Mouse (Mus musculus): ENCODE data around the gene Dhx37. TPM values are rescaled to one million over a fixed set of nuclear protein-coding genes. Genes with fewer than 3 reads are reported as not detected.

Dhx37 gene
- 4.3 and 5.9 TPM in 2 replicates for polyA plus RNA-seq (2015; fragmentation: Nextera tagmentation; extraction: Ambion mirVana)

DNA sequence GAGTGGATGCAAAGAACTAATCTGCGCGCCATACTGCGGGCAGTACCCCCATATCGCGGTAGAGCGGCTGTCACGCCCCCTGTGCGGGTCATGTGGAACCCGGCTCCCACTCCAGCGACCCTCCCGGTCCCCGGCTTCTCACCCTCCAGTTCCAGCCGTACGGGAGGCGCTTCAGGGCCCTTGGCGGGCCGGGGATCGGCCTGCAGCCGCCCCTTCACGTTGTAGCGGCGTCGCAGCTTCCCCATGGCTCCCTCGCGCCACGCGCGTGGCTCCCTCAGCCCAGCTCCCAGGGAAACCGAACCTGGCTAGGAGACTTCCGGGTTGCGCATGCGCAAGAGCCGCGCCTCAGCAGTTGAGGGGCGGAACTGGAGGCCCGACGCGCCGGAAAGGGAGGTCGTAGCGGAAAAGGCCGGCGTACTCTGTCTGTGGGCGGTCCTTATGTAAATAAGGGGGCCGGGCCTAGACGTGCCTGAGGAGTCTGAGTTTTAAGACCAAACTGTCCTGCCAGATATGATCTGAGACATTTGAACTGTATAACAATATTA lies at the start of gene Dhx37:
Gene Dhx37 (minus strand): TSS at position 329 of the 545 bp plus-strand sequence.
- no peak for TF ChIP-seq CTCF (IDR thresholded peaks at IDR 0.05)
- TF ChIP-seq EP300 (IDR thresholded peaks at IDR 0.05) = no peak
- ATAC-seq (peak; percentile 98), DNase-seq (ENCODE audit: low spot score) (peak; percentile 99)
- H3K9me3 ChIP-seq (ENCODE audit: low read length) = no peaks in the 10 kb centered on the region
- H3K4me1 ChIP-seq (ENCODE audit: insufficient read depth, low read depth, low read length) = peaks cover 9% of the 10 kb centered on the region; the same call in 1 of the 2 replicates
- under 1% methylated on average over 46 of the region's 46 CpGs for WGBS
- no peaks in the 10 kb centered on the region; the same call in none of the 2 replicates for H3K36me3 ChIP-seq (ENCODE audit: insufficient read depth, low read length)
- H3K4me3 ChIP-seq (ENCODE audit: low read depth, low read length) = peak within 1 kb of the TSS; percentile 69
- peak within 1 kb of the TSS; percentile 99 for H3K4me2 ChIP-seq (replicated peaks; ENCODE audit: low read depth, low read length)
- H3K27ac ChIP-seq (ENCODE audit: low read length) = peak within 1 kb of the TSS; percentile 51; the same call in 1 of the 2 replicates
- H3K27me3 ChIP-seq (replicated peaks; ENCODE audit: insufficient read depth, low read length) = no peaks in the 10 kb centered on the region
- H3K9ac ChIP-seq (replicated peaks; ENCODE audit: low read depth) = peak within 1 kb of the TSS; percentile 78

GRCm38 (mm10) chr5:125482474-125482873 lies 48.6 kb upstream of the Dhx37 start:
- H3K9ac ChIP-seq (replicated peaks; ENCODE audit: low read depth) = no peak overlapping the region
- DNase-seq (ENCODE audit: low spot score) = no peak

GRCm38 (mm10) chr5:125480434-125481231 lies 46.7 kb upstream of the Dhx37 start:
- Histone ChIP-seq H3K27me3 (replicated peaks; ENCODE audit: insufficient read depth, low read length) (no peaks in the 10 kb centered on the region), H3K36me3 (ENCODE audit: insufficient read depth, low read length) (no peaks in the 10 kb centered on the region), H3K4me3 (ENCODE audit: low read depth, low read length) (no peak overlapping the region), H3K9me3 (ENCODE audit: low read length) (no peaks in the 10 kb centered on the region), H3K27ac (ENCODE audit: low read length) (no peak overlapping the region), H3K4me1 (ENCODE audit: insufficient read depth, low read depth, low read length) (peaks cover 12% of the 10 kb centered on the region; the same call in 1 of the 2 replicates), H3K4me2 (replicated peaks; ENCODE audit: low read depth, low read length) (no peak overlapping the region), H3K9ac (replicated peaks; ENCODE audit: low read depth) (no peak overlapping the region)
- TF ChIP-seq EP300 (IDR thresholded peaks at IDR 0.05) (no peak), CTCF (IDR thresholded peaks at IDR 0.05) (no peak)
- ATAC-seq (no peak), DNase-seq (ENCODE audit: low spot score) (no peak)
- 76% methylated on average over 11 of the region's 11 CpGs for WGBS

More at GRCm38 (mm10) chr5:125482474-125482873, 48.6 kb upstream of the Dhx37 start:
- no peak for TF ChIP-seq CTCF (IDR thresholded peaks at IDR 0.05)
- TF ChIP-seq EP300 (IDR thresholded peaks at IDR 0.05) = no peak
- Histone ChIP-seq H3K4me2 (replicated peaks; ENCODE audit: low read depth, low read length) (no peak overlapping the region), H3K27ac (ENCODE audit: low read length) (no peak overlapping the region), H3K4me3 (ENCODE audit: low read depth, low read length) (no peak overlapping the region), H3K4me1 (ENCODE audit: insufficient read depth, low read depth, low read length) (no peaks in the 10 kb centered on the region), H3K36me3 (ENCODE audit: insufficient read depth, low read length) (no peaks in the 10 kb centered on the region), H3K9me3 (ENCODE audit: low read length) (no peaks in the 10 kb centered on the region), H3K27me3 (replicated peaks; ENCODE audit: insufficient read depth, low read length) (no peaks in the 10 kb centered on the region)
- WGBS = 86% methylated on average over 7 of the region's 7 CpGs
- ATAC-seq = no peak

DNA sequence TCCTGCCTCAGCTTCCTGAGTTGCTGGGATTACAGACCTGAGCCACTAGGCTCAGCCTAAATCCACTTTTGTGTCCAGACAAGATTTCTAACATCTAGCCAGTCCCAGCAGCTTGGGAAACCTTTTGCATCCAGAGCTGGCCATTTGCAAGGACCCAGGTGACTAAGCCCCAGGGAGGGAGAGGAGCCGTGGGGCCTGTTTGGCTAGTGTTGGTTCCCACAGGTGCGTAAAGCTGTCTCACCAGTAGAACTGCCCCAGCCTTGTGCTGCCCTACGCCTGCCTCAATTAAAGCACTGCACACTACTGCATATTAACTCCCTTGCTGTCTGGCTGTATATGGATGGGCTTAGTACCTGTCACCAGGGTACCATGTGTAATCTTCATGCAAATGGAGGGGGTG lies 45.5 kb upstream of the Dhx37 start:
- Histone ChIP-seq H3K36me3 (ENCODE audit: insufficient read depth, low read length) (no peaks in the 10 kb centered on the region), H3K9me3 (ENCODE audit: low read length) (no peaks in the 10 kb centered on the region), H3K4me1 (ENCODE audit: insufficient read depth, low read depth, low read length) (peaks cover 12% of the 10 kb centered on the region; the same call in 1 of the 2 replicates), H3K4me2 (replicated peaks; ENCODE audit: low read depth, low read length) (no peak overlapping the region), H3K27me3 (replicated peaks; ENCODE audit: insufficient read depth, low read length) (no peaks in the 10 kb centered on the region), H3K27ac (ENCODE audit: low read length) (no peak overlapping the region), H3K9ac (replicated peaks; ENCODE audit: low read depth) (no peak overlapping the region), H3K4me3 (ENCODE audit: low read depth, low read length) (no peak overlapping the region)
- ATAC-seq (no peak), DNase-seq (ENCODE audit: low spot score) (no peak)
- TF ChIP-seq CTCF (IDR thresholded peaks at IDR 0.05) (no peak), EP300 (IDR thresholded peaks at IDR 0.05) (no peak)
- 90% methylated on average over 3 of the region's 3 CpGs for WGBS

- no peak overlapping the region for H3K27ac ChIP-seq (ENCODE audit: low read length)
- H3K27me3 ChIP-seq (replicated peaks; ENCODE audit: insufficient read depth, low read length) = no peaks in the 10 kb centered on the region
- no peaks in the 10 kb centered on the region for H3K36me3 ChIP-seq (ENCODE audit: insufficient read depth, low read length)
- 78% methylated on average over 7 of the region's 7 CpGs for WGBS
- H3K4me3 ChIP-seq (ENCODE audit: low read depth, low read length) = no peak overlapping the region
- no peak overlapping the region for H3K9ac ChIP-seq (replicated peaks; ENCODE audit: low read depth)
- peaks cover 12% of the 10 kb centered on the region; the same call in 1 of the 2 replicates for H3K4me1 ChIP-seq (ENCODE audit: insufficient read depth, low read depth, low read length)
- no peak overlapping the region for H3K4me2 ChIP-seq (replicated peaks; ENCODE audit: low read depth, low read length)
- no peaks in the 10 kb centered on the region for H3K9me3 ChIP-seq (ENCODE audit: low read length)
- ATAC-seq (no peak), DNase-seq (ENCODE audit: low spot score) (no peak)
- TF ChIP-seq EP300 (IDR thresholded peaks at IDR 0.05) = no peak
- no peak for TF ChIP-seq CTCF (IDR thresholded peaks at IDR 0.05)
Observed at GRCm38 (mm10) chr5:125478037-125478436, 44.1 kb upstream of the Dhx37 start.

- no peak for ATAC-seq
- Histone ChIP-seq H3K9me3 (ENCODE audit: low read length) (no peaks in the 10 kb centered on the region), H3K9ac (replicated peaks; ENCODE audit: low read depth) (no peak overlapping the region), H3K27me3 (replicated peaks; ENCODE audit: insufficient read depth, low read length) (no peaks in the 10 kb centered on the region), H3K4me3 (ENCODE audit: low read depth, low read length) (no peak overlapping the region), H3K36me3 (ENCODE audit: insufficient read depth, low read length) (no peaks in the 10 kb centered on the region), H3K4me1 (ENCODE audit: insufficient read depth, low read depth, low read length) (peaks cover 12% of the 10 kb centered on the region; the same call in 1 of the 2 replicates), H3K27ac (ENCODE audit: low read length) (no peak overlapping the region), H3K4me2 (replicated peaks; ENCODE audit: low read depth, low read length) (no peak overlapping the region)
- DNase-seq (ENCODE audit: low spot score) = no peak
- whole genome bisulfite sequencing = 70% methylated on average over 7 of the region's 7 CpGs
- TF ChIP-seq CTCF (IDR thresholded peaks at IDR 0.05) (no peak), EP300 (IDR thresholded peaks at IDR 0.05) (no peak)
Observed at GRCm38 (mm10) chr5:125477533-125477932, 43.6 kb upstream of the Dhx37 start.

Measured in lung, postnatal 0 days (tissue).